Mouse (Mus musculus) NIH3T3 (cell line): Measurements from ENCODE around the gene Cdh24.

ENCODE experiments used
- DNase-seq: peaks from one replicate; pipeline ENCODE4 v3.0.0-alpha.2; 2012; ENCODE audit warnings: low read depth

The Cdh24 gene

GRCm38 (mm10) chr14:54605752-54606321, 35.3 kb downstream of the Cdh24 start, which contains the start of gene 4931414P19Rik:
Gene 4931414P19Rik (minus strand): TSS chr14:54605993.
- DNase-seq: peak; percentile 85

- DNase-seq: no peak
Observed at GRCm38 (mm10) chr14:54603686-54604085, 37.5 kb downstream of the Cdh24 start.

GRCm38 (mm10) chr14:54603038-54603654, 38.0 kb downstream of the Cdh24 start:
- DNase-seq: peak; percentile 97

GRCm38 (mm10) chr14:54602613-54603012, 38.6 kb downstream of the Cdh24 start:
- no peak for DNase-seq

- DNase-seq: no peak
Observed at GRCm38 (mm10) chr14:54601601-54602000, 39.6 kb downstream of the Cdh24 start.

- no peak for DNase-seq
Observed at GRCm38 (mm10) chr14:54597084-54597483, 44.1 kb downstream of the Cdh24 start.

- DNase-seq: no peak
Observed at GRCm38 (mm10) chr14:54594631-54595414, 46.3 kb downstream of the Cdh24 start.

GRCm38 (mm10) chr14:54594055-54594454, 47.1 kb downstream of the Cdh24 start:
- no peak for DNase-seq

- DNase-seq: no peak
Observed at GRCm38 (mm10) chr14:54592319-54592934, 48.7 kb downstream of the Cdh24 start.

GRCm38 (mm10) chr14:54591056-54591455, 50.1 kb downstream of the Cdh24 start:
- no peak for DNase-seq

- peak; percentile 69 for DNase-seq
Observed at GRCm38 (mm10) chr14:54583681-54584338, 57.4 kb downstream of the Cdh24 start.

- DNase-seq: no peak
Observed at GRCm38 (mm10) chr14:54582536-54582935, 58.6 kb downstream of the Cdh24 start.
